Mouse (Mus musculus) intestine, embryonic 14.5 days (tissue): ENCODE results near the gene Gm10198. TPM values are rescaled to one million over a fixed set of nuclear protein-coding genes. Genes with fewer than 3 reads are reported as not detected.

Source experiments
- ATAC-seq: fragments of 200-750 bp; cut with Nextera tagmentation; replicated peaks from 2 replicates; pipeline ENCODE4 v1.8.0; 2017; ENCODE audit warnings: low read depth, moderate number of reproducible peaks, moderate TSS enrichment, moderate library complexity; ENCODE audit not compliant: low FRiP score, low TSS enrichment
- DNase-seq: peaks from one replicate; pipeline ENCODE4 v3.0.0-alpha.2; 2018; ENCODE audit warnings: low spot score
- H3K27ac ChIP-seq: fragments of 300-500 bp; sonication (generic); 2 replicates; pipeline ENCODE4 v1.5.1; 2014; ENCODE audit warnings: low read depth, mild to moderate bottlenecking, control low read depth
- H3K27me3 ChIP-seq: fragments of 300-500 bp; sonication (generic); replicated peaks from 2 replicates; pipeline ENCODE4 v1.6.1; 2014; ENCODE audit warnings: low read length, control low read depth; ENCODE audit not compliant: control insufficient read depth, insufficient read depth
- H3K36me3 ChIP-seq: fragments of 300-500 bp; sonication (generic); 2 replicates; pipeline ENCODE4 v1.6.1; 2014; ENCODE audit warnings: low read length, control low read depth; ENCODE audit not compliant: control insufficient read depth, insufficient read depth
- H3K4me1 ChIP-seq: fragments of 300-500 bp; sonication (generic); replicated peaks from 2 replicates; pipeline ENCODE4 v1.6.1; 2014; ENCODE audit warnings: low read length, control low read depth, mixed read lengths; ENCODE audit not compliant: control insufficient read depth, insufficient read depth
- H3K4me2 ChIP-seq: fragments of 300-500 bp; sonication (generic); 2 replicates; pipeline ENCODE4 v1.6.1; 2014; ENCODE audit warnings: low read length
- H3K4me3 ChIP-seq: fragments of 300-500 bp; sonication (generic); 2 replicates; pipeline ENCODE4 v1.5.1; 2014; ENCODE audit warnings: low read depth, low read length, control low read depth, mixed read lengths
- H3K9ac ChIP-seq: fragments of 300-500 bp; sonication (generic); 2 replicates; pipeline ENCODE4 v1.6.1; 2014; ENCODE audit warnings: mild to moderate bottlenecking, low read length
- H3K9me3 ChIP-seq: fragments of 300-500 bp; sonication (generic); 2 replicates; pipeline ENCODE4 v1.6.1; 2016; ENCODE audit warnings: low read length, control low read depth; ENCODE audit not compliant: control insufficient read depth
- WGBS: fragments of 180-500 bp; shearing (Covaris S2); extraction: QIAGEN DNeasy Blood & Tissue Kit; methylation state at CpG from one replicate; pipeline ENCODE4 v1.1.7; 2014; 5-methylcytosine and 5-hydroxymethylcytosine counted together
- polyA plus RNA-seq: library from polyadenylated mRNA; unstranded; fragments of >200 nt; fragmentation: Nextera tagmentation; extraction: Ambion mirVana; gene quantifications from 2 replicates; pipeline ENCODE4 v1.2.1, GENCODE M21; 2014

Gene Gm10198
- polyA plus RNA-seq, 1 experiment from 2014 or later = not detected

DNA sequence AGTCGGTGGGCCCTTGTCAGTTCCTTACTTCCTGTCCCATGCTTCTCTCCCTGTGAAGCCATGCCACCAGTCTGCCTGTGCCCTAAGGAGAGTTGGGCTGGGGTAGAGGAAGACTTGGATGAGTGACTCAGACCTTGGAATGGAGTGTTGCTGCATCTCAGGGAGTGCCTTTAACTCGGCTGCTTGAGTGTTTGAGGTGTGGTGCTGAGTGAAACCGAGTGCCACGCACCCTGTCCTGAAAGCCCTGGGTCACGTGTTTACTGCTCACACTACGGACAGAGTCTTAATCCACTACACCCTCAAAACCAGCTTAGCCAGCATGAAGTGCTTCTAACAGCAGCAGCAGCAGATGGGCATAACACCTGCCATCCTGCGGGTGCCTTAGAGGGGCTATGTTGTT is 30.5 kb downstream of the Gm10198 start:
- Histone ChIP-seq H3K4me2 (no peak overlapping the region), H3K4me1 (no peaks in the 10 kb centered on the region), H3K36me3 (no peaks in the 10 kb centered on the region), H3K27ac (no peak overlapping the region), H3K9me3 (no peaks in the 10 kb centered on the region), H3K27me3 (no peaks in the 10 kb centered on the region), H3K9ac (no peak overlapping the region), H3K4me3 (no peak overlapping the region)
- ATAC-seq (no peak), DNase-seq (no peak)
- WGBS = 79% methylated on average over 7 of the region's 7 CpGs

- no peak overlapping the region for H3K4me3 ChIP-seq
- no peak for ATAC-seq
- 67% methylated on average over 6 of the region's 6 CpGs for WGBS
- no peak for DNase-seq
- H3K27me3 ChIP-seq = no peaks in the 10 kb centered on the region
- no peak overlapping the region for H3K9ac ChIP-seq
- H3K4me2 ChIP-seq = no peak overlapping the region
- no peak overlapping the region for H3K27ac ChIP-seq
- H3K9me3 ChIP-seq = no peaks in the 10 kb centered on the region
- no peaks in the 10 kb centered on the region for H3K36me3 ChIP-seq
- H3K4me1 ChIP-seq = no peaks in the 10 kb centered on the region
Measured at GRCm38 (mm10) chr13:111624115-111624514, 31.5 kb downstream of the Gm10198 start.

- Histone ChIP-seq H3K9ac (no peak overlapping the region), H3K4me3 (no peak overlapping the region), H3K27me3 (no peaks in the 10 kb centered on the region), H3K27ac (no peak overlapping the region), H3K9me3 (no peaks in the 10 kb centered on the region), H3K4me1 (no peaks in the 10 kb centered on the region), H3K4me2 (no peak overlapping the region), H3K36me3 (no peaks in the 10 kb centered on the region)
- ATAC-seq (no peak), DNase-seq (no peak)
- 81% methylated on average over 16 of the region's 16 CpGs for WGBS
Measured at GRCm38 (mm10) chr13:111634163-111635160, 41.9 kb downstream of the Gm10198 start.

GRCm38 (mm10) chr13:111640319-111640718 is 47.7 kb downstream of the Gm10198 start:
- DNase-seq (no peak), ATAC-seq (no peak)
- Histone ChIP-seq H3K27me3 (no peaks in the 10 kb centered on the region), H3K9me3 (no peaks in the 10 kb centered on the region), H3K4me1 (no peaks in the 10 kb centered on the region), H3K27ac (no peak overlapping the region), H3K4me3 (no peak overlapping the region), H3K36me3 (no peaks in the 10 kb centered on the region), H3K4me2 (no peak overlapping the region), H3K9ac (no peak overlapping the region)
- WGBS = 82% methylated on average over 6 of the region's 6 CpGs

Other genes starting within 250 kb of the Gm10198 start
- 80.3 and 89.3 TPM in 2 replicates for gene Gpbp1, start 102.7 kb upstream of the Gm10198 start, polyA plus RNA-seq
- not detected in 2 replicates for gene Gm49496, start 42.8 kb upstream of the Gm10198 start, polyA plus RNA-seq
- gene Mier3, start 88.2 kb downstream of the Gm10198 start, polyA plus RNA-seq = 22.1 and 22.5 TPM in 2 replicates
- 30.4 and 33.1 TPM in 2 replicates for gene Map3k1, start 216.2 kb downstream of the Gm10198 start, polyA plus RNA-seq